Mouse (Mus musculus) bone marrow macrophage, adult 2 months (primary cell): ENCODE results near the gene Gm11938. TPM values are rescaled to one million over a fixed set of nuclear protein-coding genes. Genes with fewer than 3 reads are reported as not detected.
"Not testable (repeated sequence)": the region's sequence is repeated elsewhere in the genome, so short reads cannot be mapped to it uniquely, and the experiment has no call there.

ENCODE experiments used
- H3K27ac ChIP-seq: 2 replicates; pipeline ENCODE4 v1.5.1; 2012; ENCODE audit warnings: low read depth, low read length; ENCODE audit not compliant: insufficient read depth
- H3K4me1 ChIP-seq: 2 replicates; pipeline ENCODE4 v1.6.1; 2012; ENCODE audit warnings: low read length; ENCODE audit not compliant: control insufficient read depth, insufficient read depth
- H3K4me3 ChIP-seq: 2 replicates; pipeline ENCODE4 v1.5.1; 2012; ENCODE audit warnings: mild to moderate bottlenecking, low read length, moderate library complexity; ENCODE audit not compliant: insufficient read depth
- CTCF ChIP-seq: IDR thresholded peaks from 2 replicates; pipeline ENCODE4 v1.5.1; 2012; ENCODE audit warnings: low read depth, mild to moderate bottlenecking, low read length, moderate library complexity
- POLR2A ChIP-seq: IDR thresholded peaks from 2 replicates; pipeline ENCODE4 v1.6.1; 2012; ENCODE audit warnings: mild to moderate bottlenecking, low read depth, low read length, borderline replicate concordance
- polyA plus RNA-seq: library from polyadenylated mRNA; stranded (reverse); fragments of >200 nt; gene quantifications from 2 replicates; pipeline ENCODE4 v1.2.4, GENCODE M21; 2012; ENCODE audit not compliant: missing spikeins, insufficient read depth, insufficient read length

Gene Gm11938
- polyA plus RNA-seq, 1 experiment, result not detected

DNA sequence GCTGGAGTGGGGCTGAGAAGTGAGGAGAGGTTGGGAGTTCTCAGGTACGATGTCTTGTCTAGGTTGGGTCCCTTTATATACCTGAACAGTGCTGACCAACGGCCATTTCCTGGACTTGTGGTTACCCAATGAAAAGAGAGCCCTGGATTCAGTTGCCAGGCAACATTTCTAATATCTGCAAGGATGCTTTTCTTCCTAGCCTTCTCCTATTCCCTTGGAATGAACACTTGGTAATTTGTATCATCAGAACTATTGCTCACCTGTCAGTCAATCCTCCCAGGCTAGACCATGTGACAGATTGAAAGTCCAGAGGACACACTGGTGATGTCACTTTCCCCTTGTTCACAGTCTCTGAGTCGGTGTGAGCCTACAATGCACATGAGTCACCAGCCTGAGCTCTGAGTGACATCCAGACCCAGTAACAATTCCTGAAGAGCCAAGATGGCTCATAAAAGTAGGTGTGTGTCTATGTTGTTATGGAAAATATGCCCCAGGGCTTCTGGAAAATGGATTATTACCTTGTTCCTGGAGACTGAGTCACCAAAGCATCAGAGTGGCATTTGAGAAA is 11.8 kb upstream of the Gm11938 start, which contains the start of gene Krtap2-4:
Gene Krtap2-4, minus strand, starts transcription at position 51 of the 568 bp plus-strand sequence.
- TF ChIP-seq CTCF (no peak), POLR2A (no peak)
- Histone ChIP-seq H3K27ac (no peak within 1 kb of the TSS), H3K4me3 (no peak within 1 kb of the TSS), H3K4me1 (no peaks in the 10 kb centered on the region)

DNA sequence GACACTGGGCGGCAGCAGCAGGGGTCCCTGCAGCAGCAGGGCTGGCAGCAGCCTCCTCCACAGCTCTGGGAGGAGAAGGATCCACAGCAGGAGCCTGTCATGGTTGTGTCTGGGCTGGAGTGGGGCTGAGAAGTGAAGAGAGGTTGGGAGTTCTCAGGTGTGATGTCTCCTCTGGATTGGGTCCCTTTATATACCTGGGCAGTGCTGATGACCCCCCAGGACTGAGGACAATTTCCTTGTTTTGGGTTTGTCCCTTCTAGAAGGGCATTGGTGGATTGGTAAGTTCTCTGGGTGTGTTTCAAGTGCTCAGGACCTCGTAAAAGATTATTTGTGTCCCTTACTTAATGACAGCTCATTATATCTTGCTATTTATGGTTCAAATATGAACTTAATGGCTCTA is 7.0 kb upstream of the Gm11938 start, which contains the start of gene Gm11937:
Gene Gm11937, minus strand, starts transcription at position 101 of the 400 bp plus-strand sequence.
- not testable (repeated sequence) for H3K27ac ChIP-seq, H3K4me1 ChIP-seq, H3K4me3 ChIP-seq

DNA sequence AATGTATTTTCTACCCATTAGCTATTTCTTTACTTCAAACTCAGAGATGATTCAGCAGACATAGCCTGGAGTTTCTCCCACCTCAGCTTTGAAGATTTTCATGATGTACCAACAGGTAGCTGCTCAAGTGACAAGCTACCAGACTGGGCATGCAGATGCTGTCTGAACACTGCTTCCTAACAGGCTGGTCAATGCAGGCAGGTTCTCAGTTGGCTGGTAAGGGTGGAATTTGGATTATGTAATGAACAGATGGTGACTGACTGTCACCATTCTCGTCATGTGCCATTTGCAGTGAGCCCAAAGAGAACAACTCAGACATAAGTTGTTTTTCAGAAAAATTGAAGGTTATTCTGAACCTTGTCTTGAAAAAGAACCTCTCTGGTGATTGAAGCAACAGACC is 6.0 kb upstream of the Gm11938 start:
- no peaks in the 10 kb centered on the region for H3K4me1 ChIP-seq
- no peak overlapping the region for H3K27ac ChIP-seq
- TF ChIP-seq CTCF, result no peak
- no peak for TF ChIP-seq POLR2A
- no peak overlapping the region for H3K4me3 ChIP-seq

DNA sequence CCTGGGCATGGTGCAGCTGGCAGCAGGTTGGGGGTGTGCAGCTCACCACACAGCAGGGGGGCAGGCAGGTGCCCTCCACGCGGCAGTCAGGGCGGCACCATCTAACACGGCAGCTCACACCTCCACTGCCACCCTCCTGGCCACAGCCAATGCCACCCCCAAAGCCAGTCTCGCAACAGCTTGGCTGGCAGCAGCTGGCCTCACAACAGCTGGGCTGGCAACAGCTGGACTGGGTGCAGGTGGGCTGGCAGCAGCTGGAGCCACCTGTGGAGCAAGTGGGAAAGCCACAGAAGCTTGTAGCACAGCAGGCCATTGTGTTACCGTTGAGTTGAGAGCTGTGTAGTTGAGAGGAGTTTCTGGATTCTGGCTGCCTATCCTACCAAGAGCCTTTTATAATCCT is 5.4 kb downstream of the Gm11938 start, which contains the start of gene Krtap9-3:
Gene Krtap9-3, minus strand, starts transcription at position 364 of the 400 bp plus-strand sequence.
- not testable (repeated sequence) for H3K4me1 ChIP-seq, H3K27ac ChIP-seq, H3K4me3 ChIP-seq

DNA sequence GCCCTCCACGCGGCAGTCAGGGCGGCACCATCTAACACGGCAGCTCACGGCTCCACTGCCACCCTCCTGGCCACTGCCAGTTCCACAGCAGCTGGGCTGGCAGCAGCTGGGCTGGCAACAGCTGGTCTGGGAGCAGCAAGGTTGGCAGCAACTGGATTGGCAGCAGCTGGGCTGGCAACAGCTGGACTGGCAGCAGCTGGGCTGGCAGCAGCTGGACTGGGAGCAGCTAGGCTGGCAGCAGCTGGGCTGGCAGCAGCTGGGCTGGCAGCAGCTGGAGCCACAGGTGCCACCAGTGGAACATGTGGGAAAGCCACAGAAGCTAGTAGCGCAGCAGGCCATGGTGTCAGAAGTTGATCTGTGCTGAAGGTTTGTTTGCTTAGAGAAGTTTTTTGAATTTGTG is 12.1 kb downstream of the Gm11938 start, which contains the start of gene Krtap1-3:
Gene Krtap1-3, minus strand, starts transcription at position 359 of the 400 bp plus-strand sequence.
- TF ChIP-seq POLR2A (no peak), CTCF (no peak)

DNA sequence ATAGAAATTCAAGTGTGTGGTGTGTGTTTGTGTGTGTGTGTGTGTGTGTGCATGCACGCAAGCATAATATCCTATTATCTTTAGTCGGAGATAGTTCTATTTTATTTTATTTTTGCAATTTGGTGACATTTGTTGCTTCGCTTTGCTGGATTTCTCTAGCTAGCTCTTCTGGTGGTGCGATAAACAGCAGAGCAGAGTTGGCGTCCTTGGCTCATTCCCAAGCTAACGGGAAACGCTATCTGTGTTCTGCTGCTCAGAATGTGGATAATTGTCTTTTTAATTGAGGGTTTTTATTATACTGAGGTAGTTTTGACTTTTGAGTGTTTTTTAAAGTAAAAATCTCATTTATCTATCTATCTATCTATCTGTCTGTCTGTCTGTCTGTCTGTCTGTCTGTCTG is 18.0 kb downstream of the Gm11938 start:
- Histone ChIP-seq H3K4me1 (no peaks in the 10 kb centered on the region), H3K4me3 (no peak overlapping the region), H3K27ac (no peak overlapping the region)
- TF ChIP-seq CTCF, result no peak
- TF ChIP-seq POLR2A, result no peak

More for the DNA sequence above, 12.1 kb downstream of the Gm11938 start, which contains the start of gene Krtap1-3:
- no peak within 1 kb of the TSS for H3K27ac ChIP-seq
- no peaks in the 10 kb centered on the region for H3K4me1 ChIP-seq
- H3K4me3 ChIP-seq, result no peak within 1 kb of the TSS

DNA sequence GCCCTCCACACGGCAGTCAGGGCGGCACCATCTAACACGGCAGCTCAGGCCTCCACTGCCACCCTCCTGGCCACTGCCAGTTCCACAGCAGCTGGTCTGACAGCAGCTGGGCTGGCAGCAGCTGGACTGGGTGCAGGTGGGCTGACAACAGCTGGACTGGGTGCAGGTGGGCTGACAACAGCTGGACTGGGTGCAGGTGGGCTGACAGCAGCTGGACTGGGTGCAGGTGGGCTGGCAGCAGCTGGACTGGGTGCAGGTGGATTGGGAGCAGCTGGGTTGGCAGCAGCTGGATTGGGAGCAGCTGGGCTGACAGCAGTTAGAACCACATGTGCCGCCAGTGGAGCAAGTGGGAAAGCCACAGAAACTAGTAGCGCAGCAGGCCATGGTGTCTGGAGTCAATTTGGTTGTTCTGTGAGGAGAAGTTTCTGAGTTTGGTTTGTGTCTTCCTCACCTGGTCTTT is 19.8 kb downstream of the Gm11938 start, which contains the start of gene Krtap1-4:
Gene Krtap1-4, minus strand, starts transcription at position 410 of the 460 bp plus-strand sequence.
- Histone ChIP-seq H3K4me1 (no peaks in the 10 kb centered on the region), H3K27ac (no peak within 1 kb of the TSS), H3K4me3 (no peak within 1 kb of the TSS)
- TF ChIP-seq CTCF, result no peak
- no peak for TF ChIP-seq POLR2A

DNA sequence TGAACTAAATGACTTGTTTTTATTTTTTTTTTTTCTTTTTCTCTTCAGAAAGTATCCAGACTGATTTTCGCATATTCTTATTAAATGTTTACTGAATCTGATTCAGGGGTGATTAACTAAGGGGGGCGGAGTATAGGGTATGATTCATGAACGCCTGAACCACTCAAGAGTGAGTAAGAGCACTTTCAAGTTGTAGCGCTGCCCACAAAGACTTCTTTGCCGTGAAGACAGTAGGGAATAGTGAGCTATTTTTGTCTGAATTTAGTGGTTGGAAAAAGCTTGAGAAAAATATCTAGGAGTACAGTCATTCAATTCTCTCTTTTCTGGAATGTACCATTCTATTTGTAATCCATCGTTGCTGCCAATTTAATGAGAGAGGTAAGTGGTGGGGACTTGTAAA is 21.5 kb downstream of the Gm11938 start:
- TF ChIP-seq CTCF, result no peak
- no peak for TF ChIP-seq POLR2A
- Histone ChIP-seq H3K4me1 (no peaks in the 10 kb centered on the region), H3K4me3 (no peak overlapping the region), H3K27ac (no peak overlapping the region)

DNA sequence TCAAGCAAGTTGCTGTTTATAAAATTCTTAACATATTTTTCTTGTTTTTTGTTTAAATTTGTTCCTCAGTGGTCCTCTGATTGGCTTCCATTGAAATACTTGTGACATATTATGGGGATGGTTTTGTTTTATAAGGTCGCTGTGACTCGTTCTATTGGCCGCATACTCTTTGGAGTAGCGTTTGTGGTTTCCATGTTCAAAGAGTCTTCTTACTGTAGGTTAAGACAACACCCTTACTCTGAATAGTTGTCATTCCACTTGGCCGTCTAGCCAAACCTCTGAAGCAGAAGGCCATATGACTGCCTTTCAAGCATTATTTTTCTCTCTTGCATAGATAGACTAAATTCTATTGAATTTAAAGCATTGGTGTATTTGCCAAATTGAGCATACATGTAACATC is 22.1 kb downstream of the Gm11938 start:
- TF ChIP-seq CTCF (no peak), POLR2A (no peak)
- Histone ChIP-seq H3K27ac (no peak overlapping the region), H3K4me1 (no peaks in the 10 kb centered on the region), H3K4me3 (no peak overlapping the region)

DNA sequence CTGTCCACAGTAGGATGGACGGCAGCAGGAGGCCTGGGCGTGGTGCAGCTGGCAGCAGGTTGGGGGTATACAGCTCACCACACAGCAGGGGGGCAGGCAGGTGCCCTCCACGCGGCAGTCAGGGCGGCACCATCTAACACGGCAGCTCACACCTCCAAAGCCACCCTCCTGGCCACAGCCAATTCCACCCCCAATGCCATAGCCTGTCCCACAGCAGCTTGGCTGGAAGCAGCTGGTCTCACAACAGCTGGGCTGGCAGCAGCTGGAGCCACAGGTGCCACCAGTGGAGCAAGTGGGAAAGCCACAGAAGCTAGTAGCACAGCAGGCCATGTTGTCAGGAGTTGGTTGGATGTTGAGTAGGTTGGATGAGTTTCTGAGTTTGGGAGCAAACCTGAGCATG is 22.5 kb downstream of the Gm11938 start, which contains the start of gene Krtap1-5:
Gene Krtap1-5, minus strand, starts transcription at position 381 of the 400 bp plus-strand sequence.
- TF ChIP-seq CTCF (no peak), POLR2A (no peak)
- no peak within 1 kb of the TSS for H3K4me3 ChIP-seq
- H3K4me1 ChIP-seq, result no peaks in the 10 kb centered on the region
- no peak within 1 kb of the TSS for H3K27ac ChIP-seq
